Mouse (Mus musculus) ES-E14 (cell line): Measurements from ENCODE around the gene Ercc2.

Source experiments
- CHD2 ChIP-seq: IDR thresholded peaks from 2 replicates; pipeline ENCODE4 v1.6.1; 2014; ENCODE audit warnings: mild to moderate bottlenecking, low read depth, low read length, inconsistent platforms
- HCFC1 ChIP-seq: IDR thresholded peaks from 2 replicates; pipeline ENCODE4 v1.6.1; 2012; ENCODE audit warnings: low read length, inconsistent platforms, borderline replicate concordance; ENCODE audit not compliant: insufficient read depth
- MAFK ChIP-seq: IDR thresholded peaks from 2 replicates; pipeline ENCODE4 v1.6.1; 2014; ENCODE audit warnings: mild to moderate bottlenecking, low read depth, low read length, inconsistent platforms; ENCODE audit not compliant: insufficient read depth

DNA sequence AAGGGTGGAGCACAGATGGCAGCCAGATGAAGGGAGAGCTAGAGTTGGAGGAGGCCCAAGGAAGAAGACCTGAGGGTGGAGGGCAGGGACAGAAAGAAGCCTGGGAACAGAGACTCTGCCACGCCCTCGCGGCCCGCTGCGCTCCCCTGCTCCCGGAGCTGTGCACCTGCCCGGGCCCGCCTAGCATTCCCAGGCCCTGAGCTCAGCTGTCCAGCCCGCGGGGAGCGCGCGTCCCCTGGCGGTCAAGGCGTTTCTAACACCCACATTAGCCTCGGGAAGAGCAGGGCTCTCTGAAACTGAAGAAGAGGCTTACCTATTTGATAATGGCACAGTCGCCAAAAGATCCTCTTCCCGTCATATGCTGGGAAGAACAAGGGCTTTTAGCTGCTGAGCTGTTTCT lies 17.9 kb upstream of the Ercc2 start:
- TF ChIP-seq HCFC1 (peak; percentile 53; the same call in 1 of the 2 replicates), MAFK (no peak), CHD2 (no peak)
